Mouse (Mus musculus): ENCODE data around the gene Slmap. TPM values are rescaled to one million over a fixed set of nuclear protein-coding genes. Genes with fewer than 3 reads are reported as not detected.

Gene Slmap
- total and polyA plus RNA-seq, 3 experiments = 19.0 to 61.0 (median 51.0) TPM

GRCm38 (mm10) chr14:26531410-26532313 lies 3.1 kb downstream of the Slmap start (continued):
- TF ChIP-seq MAZ (IDR thresholded peaks at IDR 0.05; ENCODE audit: low read depth, low read length) = no peak
- TF ChIP-seq MXI1 (IDR thresholded peaks at IDR 0.05; ENCODE audit: low read depth, low read length) = peak; percentile 82; the same call in 1 of the 2 replicates
- no peak for TF ChIP-seq ELF1 (IDR thresholded peaks at IDR 0.05; ENCODE audit: low read depth, low read length)
- TF ChIP-seq RAD21 (IDR thresholded peaks at IDR 0.05; ENCODE audit: low read depth, low read length) = no peak
- TF ChIP-seq MYC (IDR thresholded peaks at IDR 0.05; ENCODE audit: low read depth, low read length) = peak; percentile 77; the same call in 1 of the 2 replicates
- no peak for TF ChIP-seq TBP (conservative IDR thresholded peaks at IDR 0.05; ENCODE audit: low read depth, low read length)
- no peak for TF ChIP-seq SIN3A (IDR thresholded peaks at IDR 0.05; ENCODE audit: low read length)
- TF ChIP-seq IRF4 (IDR thresholded peaks at IDR 0.05; ENCODE audit: low read depth, low read length) = no peak
- TF ChIP-seq MEF2A (IDR thresholded peaks at IDR 0.05; ENCODE audit: borderline replicate concordance, low read depth, low read length) = no peak
- no peak for TF ChIP-seq UBTF (IDR thresholded peaks at IDR 0.05; ENCODE audit: low read depth, low read length)
- TF ChIP-seq HCFC1 (IDR thresholded peaks at IDR 0.05; ENCODE audit: low read depth, low read length) = no peak
- no peak for TF ChIP-seq CHD1 (IDR thresholded peaks at IDR 0.05; ENCODE audit: low read depth, low read length)

- Histone ChIP-seq H3K36me3 (replicated peaks in 1 of 2; ENCODE audit: control insufficient read depth in 1 of 2, insufficient read depth in 1 of 2, low read length in 1 of 2) (peaks cover 0 to 35% of the 10 kb centered on the region in 2 experiments), H3K27ac (ENCODE audit: insufficient read depth, low read depth) (no peak overlapping the region), H3K9ac (ENCODE audit: insufficient read depth, low read depth) (0 out of 2 replicates have a peak overlapping the region, but pooled peaks have one; percentile 3), H3K79me2 (replicated peaks; ENCODE audit: control insufficient read depth, extremely low read depth, insufficient read depth, poor library complexity, severe bottlenecking) (peaks cover 66% of the 10 kb centered on the region), H3K4me3 (replicated peaks in 1 of 3; ENCODE audit: low read depth in 2 of 3, low read length in 2 of 3, poor library complexity in 1 of 3) (peak overlapping the region in 1 of 3 experiments; percentile 22), H3K9me3 (replicated peaks; ENCODE audit: low read length) (no peaks in the 10 kb centered on the region), H3K27me3 (replicated peaks) (no peaks in the 10 kb centered on the region), H3K4me2 (ENCODE audit: insufficient read depth, low read depth, poor library complexity, severe bottlenecking) (peak overlapping the region; percentile 75), H3K4me1 (ENCODE audit: control insufficient read depth in 1 of 2, insufficient read depth in 2 of 2) (peaks cover 0 to 58% of the 10 kb centered on the region in 2 experiments; a peak in 2 of 4 replicates)
- TF ChIP-seq ZMIZ1 (IDR thresholded peaks at IDR 0.05; ENCODE audit: low read depth, low read length) (no peak), ZKSCAN1 (IDR thresholded peaks at IDR 0.05; ENCODE audit: borderline replicate concordance, low read depth, low read length) (no peak), UBTF (IDR thresholded peaks at IDR 0.05; ENCODE audit: low read depth, low read length) (no peak), MAFK (IDR thresholded peaks at IDR 0.05; ENCODE audit: insufficient replicate concordance, low read length) (no peak), JUN (IDR thresholded peaks at IDR 0.05; ENCODE audit: insufficient read depth, low read depth, low read length) (no peak), BHLHE40 (IDR thresholded peaks at IDR 0.05; ENCODE audit: low read depth, low read length) (peak; percentile 84), MXI1 (IDR thresholded peaks at IDR 0.05; ENCODE audit: low read depth, low read length) (peak; percentile 41; the same call in 1 of the 2 replicates), MYC (IDR thresholded peaks at IDR 0.05; ENCODE audit: low read depth, low read length) (0 out of 2 replicates have a peak, but pooled peaks have one; percentile 22), NELFE (IDR thresholded peaks at IDR 0.05; ENCODE audit: low read depth, low read length) (no peak), TCF12 (IDR thresholded peaks at IDR 0.05; ENCODE audit: low read depth, low read length) (no peak), MAX (IDR thresholded peaks at IDR 0.05; ENCODE audit: low read length) (0 out of 2 replicates have a peak, but pooled peaks have one; percentile 32), GABPA (IDR thresholded peaks at IDR 0.05; ENCODE audit: insufficient replicate concordance, low read depth, low read length) (no peak), PAX5 (IDR thresholded peaks at IDR 0.05; ENCODE audit: low read length) (no peak), SMC3 (IDR thresholded peaks at IDR 0.05; ENCODE audit: low read depth, low read length) (no peak)
- no peak for DNase-seq (ENCODE audit: extremely low read depth)
- dilution Hi-C loops (cut with MboI; ENCODE audit: extremely low pct_ligation_motif_present, extremely low pct_unique_long_range_greater_than_20kb, low sequenced_read_pairs) (no loop called here), in situ Hi-C loops (cut with MboI; ENCODE audit: low pct_ligation_motif_present, low pct_unique_long_range_greater_than_20kb, low sequenced_read_pairs) (no loop called here)
Measured at GRCm38 (mm10) chr14:26530350-26530749, 4.4 kb downstream of the Slmap start.
